Mouse (Mus musculus): ENCODE data around the gene Napa. TPM values are rescaled to one million over a fixed set of nuclear protein-coding genes. Genes with fewer than 3 reads are reported as not detected.

Gene Napa
- total RNA-seq, 4 experiments from 2014 or later = 175 to 194 (median 175) TPM

- DNase-seq = no peak
Measured at GRCm38 (mm10) chr7:16099901-16100300, 1.6 kb downstream of the Napa start.

GRCm38 (mm10) chr7:16101081-16101480 lies 2.8 kb downstream of the Napa start:
- no peak for DNase-seq

- DNase-seq = no peak
Measured at GRCm38 (mm10) chr7:16101726-16102475, 3.6 kb downstream of the Napa start.

GRCm38 (mm10) chr7:16102686-16103226 lies 4.5 kb downstream of the Napa start:
- DNase-seq = no peak

- DNase-seq = no peak
Measured at GRCm38 (mm10) chr7:16103760-16104159, 5.5 kb downstream of the Napa start.

GRCm38 (mm10) chr7:16104611-16105388 lies 6.5 kb downstream of the Napa start:
- DNase-seq = no peak

- DNase-seq = no peak
Measured at GRCm38 (mm10) chr7:16108886-16109542, 10.8 kb downstream of the Napa start.

- no peak for DNase-seq
Measured at GRCm38 (mm10) chr7:16110158-16110557, 11.9 kb downstream of the Napa start.

GRCm38 (mm10) chr7:16111284-16112090 lies 13.2 kb downstream of the Napa start:
- no peak for DNase-seq

GRCm38 (mm10) chr7:16116418-16116817 lies 18.2 kb downstream of the Napa start:
- DNase-seq = no peak

GRCm38 (mm10) chr7:16117100-16117499 lies 18.8 kb downstream of the Napa start:
- no peak for DNase-seq

- DNase-seq = peak; percentile 87
Measured at GRCm38 (mm10) chr7:16119569-16120261, 21.5 kb downstream of the Napa start, which contains the start of gene Kptn. Gene Kptn, plus strand, starts transcription at chr7:16119895.

GRCm38 (mm10) chr7:16120262-16120600 lies 22.0 kb downstream of the Napa start:
- DNase-seq = no peak

GRCm38 (mm10) chr7:16125829-16126228 lies 27.6 kb downstream of the Napa start:
- no peak for DNase-seq

GRCm38 (mm10) chr7:16128344-16128743 lies 30.1 kb downstream of the Napa start:
- no peak for DNase-seq

- DNase-seq = no peak
Measured at GRCm38 (mm10) chr7:16128899-16129298, 30.6 kb downstream of the Napa start.

- peak; percentile 55 for DNase-seq
Measured at GRCm38 (mm10) chr7:16129421-16129845, 31.2 kb downstream of the Napa start, which contains the start of gene Slc8a2. Gene Slc8a2, plus strand, starts transcription at chr7:16129826.

GRCm38 (mm10) chr7:16129846-16130691 lies 31.8 kb downstream of the Napa start:
- DNase-seq = no peak

GRCm38 (mm10) chr7:16130956-16131634 lies 32.8 kb downstream of the Napa start:
- no peak for DNase-seq

- no peak for DNase-seq
Measured at GRCm38 (mm10) chr7:16132161-16132581, 33.9 kb downstream of the Napa start.

Measured in adrenal gland, adult 8-10 months (tissue).